Mouse (Mus musculus) heart, postnatal 0 days (tissue): ENCODE data around the gene Rassf2.

Experiments
- CTCF ChIP-seq: IDR thresholded peaks from 2 replicates; pipeline ENCODE4 v1.5.1; 2016; ENCODE audit warnings: antibody characterized with exemption, control low read depth, low read depth
- EP300 ChIP-seq: IDR thresholded peaks from 2 replicates; pipeline ENCODE4 v1.6.1; 2016; ENCODE audit warnings: antibody characterized with exemption, low read depth

DNA sequence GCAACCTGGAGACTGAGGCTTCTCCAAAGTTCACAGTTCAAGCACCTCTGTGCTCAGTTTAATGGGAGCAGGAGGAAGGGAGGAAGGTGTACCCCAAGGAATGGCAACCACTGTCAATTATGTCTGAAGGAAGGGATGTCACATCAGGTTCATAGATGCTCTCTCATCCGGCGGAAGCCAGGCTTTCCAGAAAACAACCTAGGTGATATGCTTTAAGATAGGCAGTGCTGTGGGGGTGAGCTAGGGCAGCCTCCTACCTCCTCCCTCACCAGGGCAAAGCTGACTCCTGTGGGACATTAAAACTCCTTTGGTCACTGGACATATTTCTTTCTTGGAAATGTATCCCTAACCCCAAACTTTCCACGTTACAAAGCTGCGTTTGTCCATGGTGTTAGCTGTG, 36.9 kb downstream of the Rassf2 start:
- TF ChIP-seq EP300 (no peak), CTCF (no peak)
